Comparison of ENCODE assay signal across 21 mouse cellular contexts in genomic region chr11:112092168-112092567, GRCm38 (mm10).
DNase-seq lines count a peak whose midpoint lies in the region; ATAC-seq lines count a peak whose summit lies in the region.
"Had no signal": no experiment of that assay in that cellular context is flagged by ENCODE, and none has a peak within 500 bp of the region (broad histone marks: within the 10 kb centered on the region; RNA-seq: fewer than 3 reads in every experiment).

No protein-coding gene starts in this region.

- H3K9ac ChIP-seq in stomach, embryonic 14.5 days (replicated peaks; ENCODE audit: low read depth, low read length): no peak overlapping the region
- H3K9ac ChIP-seq in stomach, embryonic 16.5 days (ENCODE audit: low read length): no peak overlapping the region
- H3K9ac ChIP-seq: embryonic facial prominence, embryonic 13.5 days; forebrain, embryonic 12.5 days had no signal

- H3K27me3 ChIP-seq in stomach, embryonic 14.5 days (ENCODE audit: control insufficient read depth, insufficient read depth, low read length): no peaks in the 10 kb centered on the region
- H3K27me3 ChIP-seq in stomach, embryonic 16.5 days (ENCODE audit: control insufficient read depth, insufficient read depth, low read length): no peaks in the 10 kb centered on the region
- H3K27me3 ChIP-seq: embryonic facial prominence, embryonic 13.5 days; forebrain, embryonic 12.5 days had no signal

- no peaks in the 10 kb centered on the region for H3K9me3 ChIP-seq in stomach, embryonic 14.5 days (ENCODE audit: control insufficient read depth, low read depth, low read length)
- no peaks in the 10 kb centered on the region for H3K9me3 ChIP-seq in stomach, embryonic 16.5 days (replicated peaks; ENCODE audit: control insufficient read depth, low read length)
- H3K9me3 ChIP-seq: embryonic facial prominence, embryonic 13.5 days; forebrain, embryonic 10.5 days; forebrain, embryonic 12.5 days had no signal

- H3K4me2 ChIP-seq in stomach, embryonic 14.5 days (replicated peaks; ENCODE audit: low read depth, low read length): no peak overlapping the region
- H3K4me2 ChIP-seq in stomach, embryonic 16.5 days (ENCODE audit: low read depth, low read length): no peak overlapping the region
- H3K4me2 ChIP-seq: embryonic facial prominence, embryonic 13.5 days; forebrain, embryonic 12.5 days had no signal

- ATAC-seq in stomach, embryonic 14.5 days (ENCODE audit: insufficient number of reproducible peaks, insufficient read depth, low FRiP score, low read depth): peak; percentile 63
- ATAC-seq in stomach, embryonic 16.5 days (ENCODE audit: insufficient read depth, low FRiP score): peak; percentile 76
- ATAC-seq: forebrain, embryonic 14.5 days; forebrain, embryonic 16.5 days had no signal

- H3K27ac ChIP-seq in stomach, embryonic 14.5 days (ENCODE audit: low read length): no peak overlapping the region
- H3K27ac ChIP-seq in stomach, embryonic 16.5 days (ENCODE audit: low read length): no peak overlapping the region
- H3K27ac ChIP-seq: embryonic facial prominence, embryonic 13.5 days; forebrain, embryonic 10.5 days; forebrain, embryonic 12.5 days had no signal

- H3K4me1 ChIP-seq in stomach, embryonic 14.5 days (ENCODE audit: control insufficient read depth, insufficient read depth, low read length): no peaks in the 10 kb centered on the region
- H3K4me1 ChIP-seq in stomach, embryonic 16.5 days (ENCODE audit: control insufficient read depth, insufficient read depth, low read length): no peaks in the 10 kb centered on the region; the same call in 1 of the 2 replicates
- H3K4me1 ChIP-seq: forebrain, embryonic 12.5 days had no signal

- WGBS in stomach, embryonic 14.5 days: 48% methylated on average over 8 of the region's 8 CpGs
- WGBS in stomach, embryonic 16.5 days: 50% methylated on average over 8 of the region's 8 CpGs

- DNase-seq in heart, adult 11 months: peak; percentile 51
- no peak for DNase-seq in heart, postnatal 4 days
- DNase-seq in heart, postnatal 14 days: no peak
- no peak for DNase-seq in layer of hippocampus, postnatal 25 days (ENCODE audit: extremely low spot score in 1 of 2, low spot score in 1 of 2)
- DNase-seq in right cerebral cortex, postnatal 25 days: no peak
- DNase-seq: adrenal gland, adult 2 months; adrenal gland, postnatal 10 days; adrenal gland, postnatal 36 days; cerebellum, adult 11-12 months; cerebellum, adult 2 months; cerebellum, adult 9-10 months; cerebellum, postnatal 10 days; cerebellum, postnatal 25 days had no signal

- H3K36me3 ChIP-seq in stomach, embryonic 14.5 days (ENCODE audit: control insufficient read depth, insufficient read depth, low read length): no peaks in the 10 kb centered on the region
- no peaks in the 10 kb centered on the region for H3K36me3 ChIP-seq in stomach, embryonic 16.5 days (ENCODE audit: control insufficient read depth, insufficient read depth, low read length)
- H3K36me3 ChIP-seq: embryonic facial prominence, embryonic 13.5 days; forebrain, embryonic 10.5 days; forebrain, embryonic 12.5 days had no signal

- intact Hi-C loops in heart, postnatal 14 days (cut with DNase I): no loop called here

- H3K4me3 ChIP-seq in stomach, embryonic 14.5 days (ENCODE audit: low read depth, low read length): no peak overlapping the region
- H3K4me3 ChIP-seq in stomach, embryonic 16.5 days (replicated peaks; ENCODE audit: low read length): no peak overlapping the region
- H3K4me3 ChIP-seq: embryonic facial prominence, embryonic 13.5 days; erythroblast, embryonic 14.5 days; forebrain, embryonic 10.5 days; forebrain, embryonic 12.5 days had no signal
